Mouse (Mus musculus) central nervous system, embryonic 11.5 days (tissue): Measurements from ENCODE around the gene Tmem131. TPM values are rescaled to one million over a fixed set of nuclear protein-coding genes. Genes with fewer than 3 reads are reported as not detected.

ENCODE experiments used
- polyA plus RNA-seq: library from polyadenylated mRNA; depleted of rRNA; stranded (reverse); fragments of >200 nt; gene quantifications from 2 replicates; pipeline ENCODE4 v1.2.3, GENCODE M21; 2012; rRNA removed

Gene Tmem131
- polyA plus RNA-seq, result 27.9 and 35.9 TPM in 2 replicates

GRCm38 (mm10) chr1:36943653-36944052, at the start of gene Tmem131:
Tmem131 (minus strand) TSS chr1:36943666.

DNA sequence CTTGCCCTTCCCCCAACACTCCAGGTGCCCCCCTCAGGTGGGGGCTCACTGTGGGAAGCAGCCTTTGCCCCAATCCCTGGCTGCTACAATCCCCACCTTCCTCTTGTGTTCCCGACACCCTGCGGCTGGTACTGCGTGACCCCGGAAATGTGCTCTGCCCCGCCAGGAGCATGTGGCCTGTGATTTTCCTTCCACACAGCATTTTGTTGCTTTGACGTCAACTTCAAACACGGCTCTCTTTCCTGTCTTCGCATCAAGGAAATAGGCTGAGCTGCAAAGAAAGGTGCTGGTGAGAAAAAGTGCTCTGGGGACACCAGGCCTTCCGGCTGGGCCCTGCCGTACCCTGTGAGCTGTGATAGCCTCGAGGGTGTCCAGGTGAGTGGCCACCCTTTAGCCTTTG, 181.9 kb downstream of the Tmem131 start, which contains the start of gene Zap70:
TSS of gene Zap70 (plus strand) at position 231 of the 400 bp plus-strand sequence.

Other genes with a start within 250 kb of the Tmem131 start
- gene 4933424G06Rik, start 233.5 kb downstream of the Tmem131 start, polyA plus RNA-seq, result 0.15 TPM in 1 of 2 replicates, not detected in the other
- 110 and 133 TPM in 2 replicates for gene Actr1b, start 229.2 kb downstream of the Tmem131 start, polyA plus RNA-seq
- 0.16 and 0.50 TPM in 2 replicates for gene Zap70, start 181.9 kb downstream of the Tmem131 start, polyA plus RNA-seq
- 0.20 and 0.56 TPM in 2 replicates for gene Vwa3b, start 82.9 kb upstream of the Tmem131 start, polyA plus RNA-seq